Mouse (Mus musculus) midbrain, embryonic 16.5 days (tissue): ENCODE data around the gene Dnm1. TPM values are rescaled to one million over a fixed set of nuclear protein-coding genes. Genes with fewer than 3 reads are reported as not detected.

ENCODE experiments used
- ATAC-seq: fragments of 200-750 bp; cut with Nextera tagmentation; 2 replicates; pipeline ENCODE4 v1.8.0; 2017; ENCODE audit warnings: moderate TSS enrichment
- H3K27ac ChIP-seq: fragments of 300-500 bp; sonication (generic); 2 replicates; pipeline ENCODE4 v1.5.1; 2014; ENCODE audit warnings: mild to moderate bottlenecking, low read length, mixed read lengths
- H3K27me3 ChIP-seq: fragments of 300-500 bp; sonication (generic); 2 replicates; pipeline ENCODE4 v1.6.1; 2014; ENCODE audit warnings: low read depth, low read length, mixed read lengths; ENCODE audit not compliant: control insufficient read depth, insufficient read depth
- H3K36me3 ChIP-seq: fragments of 300-500 bp; sonication (generic); 2 replicates; pipeline ENCODE4 v1.6.1; 2014; ENCODE audit warnings: mild to moderate bottlenecking, low read length, moderate library complexity, mixed read lengths; ENCODE audit not compliant: control insufficient read depth, insufficient read depth
- H3K4me1 ChIP-seq: fragments of 300-500 bp; sonication (generic); 2 replicates; pipeline ENCODE4 v1.6.1; 2014; ENCODE audit warnings: mild to moderate bottlenecking, low read length, mixed read lengths; ENCODE audit not compliant: control insufficient read depth, insufficient read depth
- H3K4me2 ChIP-seq: fragments of 300-500 bp; sonication (generic); 2 replicates; pipeline ENCODE4 v1.6.1; 2014; ENCODE audit warnings: mild to moderate bottlenecking, low read length, mixed read lengths
- H3K4me3 ChIP-seq: fragments of 300-500 bp; sonication (generic); 2 replicates; pipeline ENCODE4 v1.5.1; 2014; ENCODE audit warnings: low read depth, mild to moderate bottlenecking, low read length, moderate library complexity, mixed read lengths
- H3K9ac ChIP-seq: fragments of 300-500 bp; sonication (generic); 2 replicates; pipeline ENCODE4 v1.6.1; 2014; ENCODE audit warnings: low read depth, low read length, mixed read lengths
- H3K9me3 ChIP-seq: fragments of 300-500 bp; sonication (generic); replicated peaks from 2 replicates; pipeline ENCODE4 v1.6.1; 2014; ENCODE audit warnings: mild to moderate bottlenecking, low read length, mixed read lengths; ENCODE audit not compliant: control insufficient read depth, poor library complexity, severe bottlenecking
- WGBS: fragments of 180-500 bp; shearing (Covaris S2); extraction: QIAGEN DNeasy Blood & Tissue Kit; methylation state at CpG from one replicate; pipeline ENCODE4 v1.1.7; 2014; 5-methylcytosine and 5-hydroxymethylcytosine counted together
- polyA plus RNA-seq: library from polyadenylated mRNA; unstranded; fragments of >200 nt; fragmentation: Nextera tagmentation; extraction: Ambion mirVana; gene quantifications from 2 replicates; pipeline ENCODE4 v1.2.1, GENCODE M21; 2015

Dnm1 gene
- polyA plus RNA-seq, 1 experiment from 2014 or later = 66.3 TPM

- Histone ChIP-seq H3K9me3 (no peaks in the 10 kb centered on the region), H3K4me3 (no peak overlapping the region), H3K27ac (no peak overlapping the region), H3K4me1 (peaks cover 4% of the 10 kb centered on the region; the same call in 1 of the 2 replicates), H3K9ac (no peak overlapping the region), H3K36me3 (peaks cover 15% of the 10 kb centered on the region; the same call in 1 of the 2 replicates), H3K4me2 (no peak overlapping the region), H3K27me3 (no peaks in the 10 kb centered on the region)
- no peak for ATAC-seq
- WGBS = 16% methylated on average over 8 of the region's 8 CpGs
Measured at GRCm38 (mm10) chr2:32315751-32316150, 37.4 kb downstream of the Dnm1 start.

GRCm38 (mm10) chr2:32314831-32315230 lies 38.3 kb downstream of the Dnm1 start:
- Histone ChIP-seq H3K27ac (no peak overlapping the region), H3K4me1 (peaks cover 4% of the 10 kb centered on the region; the same call in 1 of the 2 replicates), H3K9ac (no peak overlapping the region), H3K27me3 (no peaks in the 10 kb centered on the region), H3K36me3 (peaks cover 22% of the 10 kb centered on the region), H3K4me3 (no peak overlapping the region), H3K4me2 (no peak overlapping the region), H3K9me3 (no peaks in the 10 kb centered on the region)
- ATAC-seq = no peak
- 94% methylated on average over 14 of the region's 14 CpGs for WGBS

- ATAC-seq = peak; percentile 47
- H3K27ac ChIP-seq = no peak overlapping the region; the same call in 1 of the 2 replicates
- peaks cover 33% of the 10 kb centered on the region for H3K36me3 ChIP-seq
- peak overlapping the region; percentile 74 for H3K9ac ChIP-seq
- H3K9me3 ChIP-seq = no peaks in the 10 kb centered on the region
- peak overlapping the region; percentile 41 for H3K4me3 ChIP-seq
- WGBS = 3% methylated on average over 43 of the region's 56 CpGs
- H3K4me2 ChIP-seq = peak overlapping the region; percentile 78
- peaks cover 4% of the 10 kb centered on the region; the same call in 1 of the 2 replicates for H3K4me1 ChIP-seq
- H3K27me3 ChIP-seq = no peaks in the 10 kb centered on the region
Measured at GRCm38 (mm10) chr2:32312318-32312964, 40.7 kb downstream of the Dnm1 start.

- peak overlapping the region; percentile 41 for H3K4me3 ChIP-seq
- ATAC-seq = no peak
- H3K9me3 ChIP-seq = no peaks in the 10 kb centered on the region
- H3K4me1 ChIP-seq = peaks cover 4% of the 10 kb centered on the region; the same call in 1 of the 2 replicates
- H3K27me3 ChIP-seq = no peaks in the 10 kb centered on the region
- WGBS = 14% methylated on average over 32 of the region's 42 CpGs
- H3K36me3 ChIP-seq = peaks cover 35% of the 10 kb centered on the region
- H3K9ac ChIP-seq = peak overlapping the region; percentile 74
- H3K4me2 ChIP-seq = peak overlapping the region; percentile 78
- H3K27ac ChIP-seq = no peak overlapping the region
Measured at GRCm38 (mm10) chr2:32311443-32312317, 41.5 kb downstream of the Dnm1 start.

- Histone ChIP-seq H3K9ac (no peak overlapping the region), H3K9me3 (no peaks in the 10 kb centered on the region), H3K27ac (no peak overlapping the region), H3K36me3 (peaks cover 42% of the 10 kb centered on the region), H3K4me1 (peaks cover 4% of the 10 kb centered on the region; the same call in 1 of the 2 replicates), H3K4me3 (no peak overlapping the region), H3K4me2 (no peak overlapping the region), H3K27me3 (no peaks in the 10 kb centered on the region)
- no peak for ATAC-seq
- 89% methylated on average over 18 of the region's 18 CpGs for WGBS
Measured at GRCm38 (mm10) chr2:32310096-32310845, 42.9 kb downstream of the Dnm1 start.

GRCm38 (mm10) chr2:32308870-32309568 lies 44.1 kb downstream of the Dnm1 start:
- Histone ChIP-seq H3K4me3 (no peak overlapping the region), H3K4me1 (peaks cover 4% of the 10 kb centered on the region; the same call in 1 of the 2 replicates), H3K4me2 (no peak overlapping the region), H3K9me3 (no peaks in the 10 kb centered on the region), H3K27me3 (no peaks in the 10 kb centered on the region), H3K36me3 (peaks cover 48% of the 10 kb centered on the region), H3K9ac (no peak overlapping the region), H3K27ac (no peak overlapping the region)
- no peak for ATAC-seq
- 91% methylated on average over 16 of the region's 16 CpGs for WGBS

- Histone ChIP-seq H3K36me3 (peaks cover 55% of the 10 kb centered on the region), H3K27me3 (no peaks in the 10 kb centered on the region), H3K9me3 (no peaks in the 10 kb centered on the region), H3K27ac (no peak overlapping the region), H3K4me2 (no peak overlapping the region), H3K4me3 (no peak overlapping the region), H3K9ac (no peak overlapping the region), H3K4me1 (peaks cover 4% of the 10 kb centered on the region; the same call in 1 of the 2 replicates)
- 45% methylated on average over 8 of the region's 8 CpGs for WGBS
- 0 out of 2 replicates have a peak, but pooled peaks have one; percentile 23 for ATAC-seq
Measured at GRCm38 (mm10) chr2:32307941-32308760, 45.0 kb downstream of the Dnm1 start.
